Mouse (Mus musculus): Measurements from ENCODE around the gene Gm28845.
"Not testable (repeated sequence)": the region's sequence is repeated elsewhere in the genome, so short reads cannot be mapped to it uniquely, and the experiment has no call there.

Gene Gm28845

DNA sequence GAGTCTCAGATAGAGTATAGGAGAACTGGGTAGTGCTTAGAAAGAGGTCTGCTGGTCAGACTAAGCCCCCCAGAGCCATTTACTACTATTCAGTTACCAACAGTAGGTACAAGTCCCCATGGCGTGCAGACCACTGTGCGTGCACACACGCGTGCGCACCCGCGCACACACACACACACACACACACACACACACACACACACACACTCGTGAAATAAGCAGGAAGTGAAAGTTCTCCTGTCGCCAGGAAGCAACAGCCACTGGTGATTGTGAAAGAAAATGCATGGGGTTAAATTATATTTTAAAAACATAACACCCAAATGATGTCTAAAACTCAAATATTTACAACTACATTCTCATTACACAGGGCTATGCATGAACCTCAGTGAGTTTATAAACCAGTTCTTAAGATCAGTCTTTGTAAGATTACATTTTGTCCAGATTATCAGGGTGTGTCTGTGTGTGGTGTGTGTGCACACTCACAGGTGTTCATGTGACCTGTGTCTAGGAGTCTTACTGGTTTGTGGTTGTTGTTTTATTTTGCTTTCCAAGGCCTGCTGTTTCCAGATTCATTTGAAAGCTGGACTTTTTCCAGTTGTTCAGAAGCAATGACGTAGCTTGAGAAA lies 11.6 kb downstream of the Gm28845 start:
- DNase-seq (ENCODE audit: low spot score in 2 of 2): no peak

GRCm38 (mm10) chr1:65103273-65103672 lies 16.1 kb downstream of the Gm28845 start, which contains the start of gene Cryga:
Cryga (minus strand) TSS chr1:65103373.
- DNase-seq (ENCODE audit: low spot score in 2 of 2): no peak

DNA sequence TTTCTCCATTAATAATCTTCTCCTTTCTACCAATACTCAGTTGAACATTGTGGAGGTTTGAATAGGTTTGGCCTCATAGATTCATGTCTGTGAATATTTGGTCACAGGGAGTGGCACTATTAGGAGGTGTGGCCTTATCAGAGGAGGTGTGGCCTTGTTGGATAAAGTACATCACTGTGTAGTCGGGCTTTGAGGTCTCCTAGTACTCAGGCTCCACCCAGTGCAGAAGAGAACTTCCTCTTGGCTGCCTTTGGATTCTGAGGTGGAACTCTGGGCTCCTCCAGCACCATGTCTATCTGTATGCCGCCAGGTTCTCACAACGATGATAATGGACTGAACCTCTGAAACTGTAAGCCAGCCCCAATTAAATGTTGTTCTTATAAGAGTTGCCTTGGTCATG lies 22.4 kb downstream of the Gm28845 start:
- DNase-seq (ENCODE audit: low spot score in 2 of 2): no peak

- DNase-seq (ENCODE audit: low spot score in 2 of 2): no peak
Measured at GRCm38 (mm10) chr1:65091566-65091965, 27.8 kb downstream of the Gm28845 start.

DNA sequence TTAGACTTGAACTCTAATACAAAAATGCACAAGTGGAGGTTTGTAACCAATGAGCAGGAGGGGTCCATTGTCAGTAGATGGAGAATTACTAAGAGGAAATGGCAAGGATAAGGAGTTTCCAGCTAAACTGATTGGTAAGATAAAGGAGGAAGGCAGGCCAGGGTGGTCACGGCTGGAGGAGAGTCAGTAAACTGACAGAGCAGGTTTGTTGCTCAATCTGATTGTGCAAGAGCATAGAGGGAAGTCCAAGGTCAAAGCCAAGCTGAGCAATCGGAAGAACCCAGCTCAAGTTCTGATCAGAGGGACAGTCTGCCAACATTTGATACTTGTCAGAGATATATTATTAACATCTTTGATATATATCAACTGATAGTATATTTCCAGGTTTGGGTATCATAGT lies 29.0 kb downstream of the Gm28845 start:
- DNase-seq (ENCODE audit: low spot score in 2 of 2): no peak

DNA sequence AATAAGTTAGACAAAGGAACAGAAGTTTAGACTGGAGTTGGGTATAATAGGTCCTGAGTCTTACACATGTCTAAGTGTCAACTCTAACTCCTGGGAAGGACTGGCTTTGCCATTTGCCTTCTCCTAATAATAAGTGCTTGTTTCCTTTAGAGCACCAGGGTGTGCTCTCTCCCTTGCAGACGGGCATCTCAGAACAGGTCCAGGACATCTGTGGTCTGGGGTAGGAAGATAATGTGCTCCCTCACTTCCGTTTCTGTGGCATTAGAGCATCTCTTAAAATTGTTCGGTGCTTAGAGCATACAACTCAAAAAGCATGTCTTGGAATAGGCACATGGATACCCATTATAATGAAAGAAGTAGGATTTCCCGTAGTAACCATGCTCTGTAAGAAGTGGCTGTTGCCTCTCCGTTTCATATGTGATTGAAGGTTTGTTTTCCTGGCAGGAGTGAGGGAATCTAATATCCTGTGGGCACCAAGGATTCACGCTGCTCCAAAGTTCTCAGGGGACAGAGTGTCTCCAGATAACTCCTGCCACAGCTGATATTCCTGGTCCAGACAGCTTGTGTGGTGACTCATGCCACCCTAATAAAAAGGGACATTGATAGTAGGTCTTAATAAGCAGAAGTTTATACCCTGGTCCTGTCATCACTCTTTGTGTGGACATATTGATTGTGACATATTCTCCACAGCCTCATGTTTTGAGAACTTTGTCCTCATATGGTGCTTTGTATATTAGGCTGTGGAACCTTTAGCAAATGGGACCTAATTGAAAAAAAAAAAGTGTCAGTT lies 30.6 kb downstream of the Gm28845 start:
- no peak for DNase-seq (ENCODE audit: low spot score in 2 of 2)

DNA sequence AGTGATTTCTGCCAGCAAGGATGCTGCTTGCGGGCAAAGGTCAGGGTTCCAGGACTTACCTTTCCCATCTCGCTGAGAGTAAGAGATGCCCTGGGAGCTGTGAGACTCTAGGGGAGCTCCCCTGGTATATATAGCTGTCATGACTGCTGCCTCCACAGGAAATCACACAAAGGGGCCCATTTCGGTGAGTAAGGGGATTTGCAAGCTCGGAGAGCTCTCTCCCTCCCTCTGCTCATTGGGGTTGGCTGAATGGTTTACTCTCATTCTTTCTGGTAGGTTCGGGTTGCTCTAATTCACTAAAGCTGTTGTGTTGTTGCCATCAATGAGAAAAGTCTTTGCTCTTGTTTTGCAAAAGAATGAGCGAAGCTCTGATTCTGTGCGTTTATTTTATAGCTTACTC lies 37.2 kb downstream of the Gm28845 start, which contains the start of gene Crygb:
TSS of gene Crygb (minus strand) at position 101 of the 400 bp plus-strand sequence.
- no peak for DNase-seq (ENCODE audit: low spot score in 2 of 2)

DNA sequence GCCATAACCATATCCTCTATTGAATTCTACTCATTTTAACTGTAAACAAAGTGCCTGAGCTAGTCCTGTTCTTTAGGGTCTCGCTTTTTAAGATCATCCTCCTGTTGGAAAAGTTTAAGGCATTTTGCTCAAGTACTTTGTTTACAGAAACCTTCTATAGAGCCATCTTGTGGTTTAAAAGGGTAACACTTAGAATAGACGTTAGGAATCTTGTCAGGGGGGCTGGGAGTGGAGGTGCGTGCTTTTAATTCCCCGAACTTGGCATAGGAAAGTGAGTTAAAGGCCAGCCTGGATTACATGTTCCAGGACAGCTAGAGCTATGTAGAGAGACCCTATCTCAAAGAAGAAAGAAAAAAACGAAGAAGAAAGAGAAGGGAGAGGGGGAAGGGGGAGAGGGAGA lies 43.8 kb downstream of the Gm28845 start:
- no peak for DNase-seq (ENCODE audit: low spot score in 2 of 2)

DNA sequence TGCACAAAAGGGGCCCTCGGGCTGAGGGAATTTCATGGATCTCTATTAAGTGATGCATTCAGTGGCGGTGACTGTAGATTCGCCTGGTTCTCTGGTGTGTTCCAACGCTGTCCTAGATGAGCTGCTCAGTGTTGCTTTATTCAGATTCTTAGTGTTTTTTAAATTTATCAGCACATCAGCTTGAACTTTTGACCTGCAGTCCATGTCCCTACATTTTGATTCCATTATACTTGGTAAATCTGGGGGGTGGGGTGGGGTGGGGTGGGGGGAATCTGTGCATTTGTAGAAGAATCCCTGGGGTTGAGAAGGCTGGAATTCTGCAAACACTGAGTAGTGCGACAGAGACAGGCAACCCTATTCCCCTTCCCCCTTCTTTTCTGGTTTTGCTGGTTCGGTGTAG lies 45.8 kb downstream of the Gm28845 start, which contains the start of gene Crygc:
TSS of gene Crygc (minus strand) at position 101 of the 400 bp plus-strand sequence.
- no peak for DNase-seq (ENCODE audit: low spot score in 2 of 2)

GRCm38 (mm10) chr1:65067842-65068241 lies 51.5 kb downstream of the Gm28845 start:
- DNase-seq (ENCODE audit: low spot score in 2 of 2): no peak

DNA sequence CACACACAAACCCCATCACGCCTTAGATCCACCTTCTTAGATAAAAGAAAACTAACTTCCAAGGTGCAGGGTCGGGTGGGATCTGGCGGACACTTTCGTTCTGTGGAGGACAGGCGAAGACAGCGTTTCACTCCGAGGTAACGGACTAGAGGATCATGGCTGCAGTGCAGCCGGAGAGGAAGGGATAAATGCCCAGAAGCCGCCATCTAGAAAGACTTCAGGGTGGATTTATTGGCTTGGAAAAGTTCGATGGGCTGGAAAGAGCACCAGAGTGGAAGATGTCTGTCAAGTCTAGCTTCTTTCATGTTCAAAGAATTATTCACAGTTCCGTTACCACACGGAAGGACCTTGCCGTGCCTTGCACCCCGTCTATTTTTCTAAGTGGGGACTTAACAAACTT lies 55.2 kb downstream of the Gm28845 start:
- no peak for DNase-seq (ENCODE audit: low spot score in 2 of 2)

- DNase-seq (ENCODE audit: low spot score in 2 of 2): no peak
Measured at GRCm38 (mm10) chr1:65063352-65063751, 56.0 kb downstream of the Gm28845 start, which contains the start of gene Crygd. Crygd (minus strand) TSS chr1:65063452.

DNA sequence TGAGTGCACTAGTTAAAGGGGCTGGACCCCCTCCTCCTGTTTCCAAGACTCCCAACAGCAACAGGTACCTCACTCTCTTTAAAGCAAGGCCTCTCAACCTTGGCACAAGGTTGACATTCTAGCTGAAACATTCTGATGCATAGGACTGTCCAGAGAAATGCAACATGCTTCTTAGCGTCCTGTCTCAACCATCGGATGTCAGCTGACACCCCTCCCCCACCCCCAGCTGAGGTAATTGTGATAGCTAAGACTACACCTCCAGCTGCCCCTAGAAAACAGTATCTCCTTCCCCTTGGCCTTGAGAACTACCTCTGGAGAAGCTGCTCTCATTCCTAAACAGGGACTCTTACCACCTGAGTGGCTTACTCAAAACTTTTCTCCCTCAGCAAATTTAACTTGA lies 67.2 kb downstream of the Gm28845 start:
- no peak for DNase-seq (ENCODE audit: low spot score in 2 of 2)

DNA sequence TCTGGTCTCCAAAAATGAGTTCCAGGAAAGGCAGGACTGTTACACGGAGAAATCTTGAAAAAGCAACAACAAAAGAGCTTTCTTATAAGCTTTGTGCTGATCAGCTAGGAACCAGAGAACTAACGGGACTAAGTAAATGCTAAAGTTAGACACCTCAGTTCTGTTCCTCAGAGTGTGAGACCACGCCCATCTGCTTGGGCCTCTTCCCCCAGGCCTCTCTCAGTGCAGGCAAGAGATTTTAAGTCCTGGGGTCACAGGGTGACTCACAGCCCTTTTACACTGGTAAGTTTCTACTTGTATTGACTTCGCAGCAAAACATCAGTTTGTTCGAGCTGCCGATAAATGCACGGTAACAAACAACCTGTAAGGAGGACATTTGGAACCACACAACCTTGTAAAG lies 67.7 kb downstream of the Gm28845 start:
- no peak for DNase-seq (ENCODE audit: low spot score in 2 of 2)

DNA sequence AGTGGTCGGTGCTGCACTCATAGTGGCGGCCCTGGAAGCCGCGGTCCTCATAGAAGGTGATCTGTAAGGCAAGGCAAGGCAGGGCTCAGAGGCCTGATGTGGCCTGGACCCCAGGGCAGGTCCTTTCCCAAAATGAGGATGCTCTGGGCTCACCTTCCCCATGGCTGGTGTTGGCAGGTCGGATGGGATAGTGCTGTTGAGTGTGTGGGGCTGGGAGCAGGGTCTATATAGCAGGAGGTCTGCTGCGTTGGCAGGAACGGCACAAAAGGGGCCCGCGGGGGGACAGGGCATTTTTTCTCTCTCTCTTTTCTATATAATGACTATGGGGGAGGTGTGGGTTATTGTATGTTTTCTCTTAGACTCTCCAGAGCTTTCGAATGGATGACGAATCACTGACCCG lies 68.4 kb downstream of the Gm28845 start, which contains the start of gene Cryge:
TSS of gene Cryge (minus strand) at position 198 of the 400 bp plus-strand sequence.
- DNase-seq (ENCODE audit: low spot score in 2 of 2): not testable (repeated sequence)
